Mouse (Mus musculus) myocyte (in vitro differentiated cells): Measurements from ENCODE around the gene Kcnt2.

Source experiments
- E2F4 ChIP-seq: IDR thresholded peaks from one replicate; pipeline ENCODE4 v1.6.1; 2011; ENCODE audit warnings: mild to moderate bottlenecking, control low read depth, moderate library complexity; ENCODE audit not compliant: insufficient read depth
- MAX ChIP-seq: IDR thresholded peaks from one replicate; pipeline ENCODE4 v1.6.1; 2011; ENCODE audit warnings: low read depth, mild to moderate bottlenecking, control low read depth
- MYOD1 ChIP-seq, 3 experiments: IDR thresholded peaks; one replicate each; pipeline ENCODE4 v1.6.1; 2011; ENCODE audit warnings: control low read depth in 2 of 3, low read depth in 2 of 3, mild to moderate bottlenecking in 2 of 3, moderate library complexity in 1 of 3; ENCODE audit not compliant: insufficient read length in 2 of 3, control insufficient read depth in 1 of 3
- POLR2A ChIP-seq: IDR thresholded peaks from one replicate; pipeline ENCODE4 v1.6.1; 2011; ENCODE audit warnings: low read depth, mild to moderate bottlenecking, control low read depth, moderate library complexity; ENCODE audit not compliant: insufficient read length
- SRF ChIP-seq: IDR thresholded peaks from one replicate; pipeline ENCODE4 v1.6.1; 2011; ENCODE audit warnings: low read depth; ENCODE audit not compliant: control insufficient read depth, insufficient read length
- TCF12 ChIP-seq: IDR thresholded peaks from one replicate; pipeline ENCODE4 v1.6.1; 2011; ENCODE audit warnings: mild to moderate bottlenecking, control low read depth; ENCODE audit not compliant: poor library complexity, insufficient read depth, severe bottlenecking
- USF1 ChIP-seq: IDR thresholded peaks from one replicate; pipeline ENCODE4 v1.6.1; 2011; ENCODE audit warnings: low read depth, mild to moderate bottlenecking, control low read depth, moderate library complexity

GRCm38 (mm10) chr1:140618164-140618563 lies 372.2 kb downstream of the Kcnt2 start:
- TF ChIP-seq POLR2A: no peak
- no peak for TF ChIP-seq TCF12
- no peak for TF ChIP-seq USF1
- no peak for TF ChIP-seq MYOD1 (IDR thresholded peaks at IDR 0.05; ENCODE audit: control insufficient read depth in 1 of 3, insufficient read length in 2 of 3, low read depth in 2 of 3)
- TF ChIP-seq E2F4: no peak
- no peak for TF ChIP-seq SRF
- TF ChIP-seq MAX: no peak
